Mouse (Mus musculus) gastrocnemius, postnatal 14 days (tissue): Measurements from ENCODE around the gene Gm20388. TPM values are rescaled to one million over a fixed set of nuclear protein-coding genes. Genes with fewer than 3 reads are reported as not detected.
"Not testable (repeated sequence)": the region's sequence is repeated elsewhere in the genome, so short reads cannot be mapped to it uniquely, and the experiment has no call there.

Experiments used
- DNase-seq: peaks from one replicate; pipeline ENCODE4 v3.0.0; 2021; ENCODE audit warnings: mixed read lengths
- intact Hi-C: fragments of 180-260 bp; cut with DNase I; formaldehyde crosslinking; loops from one replicate; pipeline ENCODE4 v1.15.1; 2025; ENCODE audit warnings: low total_unique reads
- total RNA-seq, 2 experiments: library from RNA; stranded (reverse); gene quantifications; 2 replicates each; pipeline ENCODE4 v1.2.3; 2021

The Gm20388 gene
- total RNA-seq, 2 experiments from 2014 or later = 5.6 to 6.0 TPM

GRCm38 (mm10) chr8:123518172-123518571 lies 3607.5 kb downstream of the Gm20388 start:
- intact Hi-C loops = no loop called here

GRCm38 (mm10) chr8:123518667-123519066 lies 3608.0 kb downstream of the Gm20388 start, which contains the start of gene Gas8:
Gas8 (plus strand) TSS chr8:123518834.
- intact Hi-C loops = no loop called here
- peak; percentile 93 for DNase-seq

More at GRCm38 (mm10) chr8:123518172-123518571, 3607.5 kb downstream of the Gm20388 start:
- DNase-seq = no peak

- DNase-seq, intact Hi-C loops: not testable (repeated sequence)
These were observed 3609.4 kb downstream of the Gm20388 start for GRCm38 (mm10) chr8:123520048-123520447.

GRCm38 (mm10) chr8:123527720-123528489 lies 3617.3 kb downstream of the Gm20388 start:
- intact Hi-C loops = no loop called here
- no peak for DNase-seq

GRCm38 (mm10) chr8:123536242-123536989 lies 3625.8 kb downstream of the Gm20388 start:
- no peak for DNase-seq
- intact Hi-C loops = no loop called here

- DNase-seq = no peak
- intact Hi-C loops = no loop called here
These were observed 3626.3 kb downstream of the Gm20388 start for GRCm38 (mm10) chr8:123536990-123537380.

GRCm38 (mm10) chr8:123537641-123538040 lies 3627.0 kb downstream of the Gm20388 start:
- intact Hi-C loops, DNase-seq: not testable (repeated sequence)

GRCm38 (mm10) chr8:123564221-123564620 lies 3653.6 kb downstream of the Gm20388 start:
- DNase-seq, intact Hi-C loops: not testable (repeated sequence)

- DNase-seq = peak; percentile 2
- intact Hi-C loops = not testable (repeated sequence)
These were observed 3664.7 kb downstream of the Gm20388 start for GRCm38 (mm10) chr8:123575386-123575785.

GRCm38 (mm10) chr8:123600666-123601172 lies 3690.1 kb downstream of the Gm20388 start:
- DNase-seq, intact Hi-C loops: not testable (repeated sequence)

GRCm38 (mm10) chr8:123601457-123601856 lies 3690.8 kb downstream of the Gm20388 start:
- DNase-seq, intact Hi-C loops: not testable (repeated sequence)

- DNase-seq, intact Hi-C loops: not testable (repeated sequence)
These were observed 3702.0 kb downstream of the Gm20388 start for GRCm38 (mm10) chr8:123612652-123613051.

GRCm38 (mm10) chr8:123623523-123623922 lies 3712.9 kb downstream of the Gm20388 start:
- DNase-seq, intact Hi-C loops: not testable (repeated sequence)

- no peak for DNase-seq
- intact Hi-C loops = no loop called here
These were observed 3713.6 kb downstream of the Gm20388 start for GRCm38 (mm10) chr8:123624274-123624673.

- DNase-seq = no peak
- intact Hi-C loops = no loop called here
These were observed 3714.1 kb downstream of the Gm20388 start for GRCm38 (mm10) chr8:123624702-123625101.

GRCm38 (mm10) chr8:123625717-123626116 lies 3715.1 kb downstream of the Gm20388 start:
- DNase-seq = no peak
- intact Hi-C loops = no loop called here

GRCm38 (mm10) chr8:123627410-123628147 lies 3716.9 kb downstream of the Gm20388 start:
- DNase-seq = no peak
- intact Hi-C loops = no loop called here

- DNase-seq = peak; percentile 15
These were observed 3717.8 kb downstream of the Gm20388 start for GRCm38 (mm10) chr8:123628253-123628967.

More at GRCm38 (mm10) chr8:123628253-123628967, 3717.8 kb downstream of the Gm20388 start:
- intact Hi-C loops = no loop called here
